Mouse (Mus musculus) kidney, adult 2 months (tissue): Measurements from ENCODE around the gene Abr.

Experiments
- CTCF ChIP-seq: fragments of 200-500 bp; conservative IDR thresholded peaks from 2 replicates; pipeline ENCODE4 v1.5.1; 2011; ENCODE audit warnings: low read depth, mild to moderate bottlenecking, control low read depth, low read length, moderate library complexity, mixed read lengths; ENCODE audit not compliant: insufficient read depth, insufficient read length
- POLR2A ChIP-seq: fragments of 200-500 bp; IDR thresholded peaks from one replicate; pipeline ENCODE4 v1.6.1; 2011; ENCODE audit warnings: low read depth, low read length, control low read depth

DNA sequence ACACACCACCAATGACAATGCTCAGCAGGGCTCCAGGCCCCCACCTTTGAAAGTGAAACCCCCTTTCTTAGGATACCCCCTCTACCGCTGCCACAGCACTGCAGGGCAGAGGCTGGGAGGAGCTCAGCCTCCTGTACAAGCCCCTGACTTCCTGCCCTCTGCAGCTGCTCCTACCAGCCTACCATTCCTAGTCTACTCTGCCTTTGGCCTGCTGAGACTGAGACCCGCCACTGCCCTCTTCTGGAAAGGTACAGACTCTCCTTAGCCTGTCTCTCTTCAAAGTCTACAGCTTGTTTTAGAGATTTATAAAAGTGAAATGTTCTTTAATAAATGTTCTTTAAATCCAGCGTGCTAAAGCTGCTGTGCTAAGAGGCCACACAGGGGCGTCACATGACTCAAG is 193.1 kb downstream of the Abr start:
- TF ChIP-seq CTCF = no peak; the same call in 1 of the 2 replicates
- no peak for TF ChIP-seq POLR2A
